Mouse (Mus musculus) layer of hippocampus, postnatal 14 days (tissue): Measurements from ENCODE around the gene Bcl7a. TPM values are rescaled to one million over a fixed set of nuclear protein-coding genes. Genes with fewer than 3 reads are reported as not detected.

Experiments used
- DNase-seq, 2 experiments: peaks; one replicate each; pipeline ENCODE4 v3.0.0; 2021 to 2022; ENCODE audit warnings: low spot score in 2 of 2, mixed read lengths in 1 of 2
- total RNA-seq, 2 experiments: library from RNA; stranded (reverse); gene quantifications; 2 replicates each; pipeline ENCODE4 v1.2.3; 2021

The Bcl7a gene
- total RNA-seq, 2 experiments from 2014 or later, result 66.9 TPM

GRCm38 (mm10) chr5:123376569-123376968 is 32.9 kb downstream of the Bcl7a start:
- DNase-seq, result peak; percentile 58 to 75

- peak; percentile 77 to 84 for DNase-seq
Measured at GRCm38 (mm10) chr5:123377120-123377955, 33.7 kb downstream of the Bcl7a start.

- no peak for DNase-seq
Measured at GRCm38 (mm10) chr5:123378712-123379111, 35.1 kb downstream of the Bcl7a start.

- DNase-seq, result no peak
Measured at GRCm38 (mm10) chr5:123379504-123379931, 35.9 kb downstream of the Bcl7a start.

GRCm38 (mm10) chr5:123381968-123382367 is 38.3 kb downstream of the Bcl7a start:
- DNase-seq, result no peak

GRCm38 (mm10) chr5:123382686-123383085 is 39.1 kb downstream of the Bcl7a start:
- no peak for DNase-seq

- no peak for DNase-seq
Measured at GRCm38 (mm10) chr5:123388452-123388851, 44.8 kb downstream of the Bcl7a start.

- peak in 1 of 2 experiments; percentile 35 for DNase-seq
Measured at GRCm38 (mm10) chr5:123390536-123391441, 47.2 kb downstream of the Bcl7a start.

- peak; percentile 52 to 81 for DNase-seq
Measured at GRCm38 (mm10) chr5:123391442-123391809, 47.8 kb downstream of the Bcl7a start.

- no peak for DNase-seq
Measured at GRCm38 (mm10) chr5:123393786-123394302, 50.2 kb downstream of the Bcl7a start.

- peak; percentile 86 to 91 for DNase-seq
Measured at GRCm38 (mm10) chr5:123394303-123394956, 50.8 kb downstream of the Bcl7a start, which contains the start of gene Mlxip. Gene Mlxip (plus strand): TSS chr5:123394798.

- DNase-seq, result no peak
Measured at GRCm38 (mm10) chr5:123394957-123395881, 51.6 kb downstream of the Bcl7a start.

- no peak for DNase-seq
Measured at GRCm38 (mm10) chr5:123396901-123397464, 53.3 kb downstream of the Bcl7a start.

GRCm38 (mm10) chr5:123397786-123398185 is 54.2 kb downstream of the Bcl7a start:
- peak in 1 of 2 experiments; percentile 47 for DNase-seq

- no peak for DNase-seq
Measured at GRCm38 (mm10) chr5:123398856-123399498, 55.3 kb downstream of the Bcl7a start.

GRCm38 (mm10) chr5:123404480-123404879 is 60.8 kb downstream of the Bcl7a start:
- no peak for DNase-seq

- no peak for DNase-seq
Measured at GRCm38 (mm10) chr5:123406952-123407351, 63.3 kb downstream of the Bcl7a start.

GRCm38 (mm10) chr5:123408176-123408575 is 64.5 kb downstream of the Bcl7a start:
- no peak for DNase-seq

GRCm38 (mm10) chr5:123412193-123412592 is 68.6 kb downstream of the Bcl7a start:
- DNase-seq, result no peak
